Mouse (Mus musculus): ENCODE data around the gene Rassf10.
"Not testable (repeated sequence)": the region's sequence is repeated elsewhere in the genome, so short reads cannot be mapped to it uniquely, and the experiment has no call there.

Rassf10 gene

GRCm38 (mm10) chr7:112953777-112954291 lies at the start of gene Rassf10:
Gene Rassf10, plus strand, starts transcription at chr7:112953962.
- peak; percentile 88 for DNase-seq (ENCODE audit: low spot score)

DNA sequence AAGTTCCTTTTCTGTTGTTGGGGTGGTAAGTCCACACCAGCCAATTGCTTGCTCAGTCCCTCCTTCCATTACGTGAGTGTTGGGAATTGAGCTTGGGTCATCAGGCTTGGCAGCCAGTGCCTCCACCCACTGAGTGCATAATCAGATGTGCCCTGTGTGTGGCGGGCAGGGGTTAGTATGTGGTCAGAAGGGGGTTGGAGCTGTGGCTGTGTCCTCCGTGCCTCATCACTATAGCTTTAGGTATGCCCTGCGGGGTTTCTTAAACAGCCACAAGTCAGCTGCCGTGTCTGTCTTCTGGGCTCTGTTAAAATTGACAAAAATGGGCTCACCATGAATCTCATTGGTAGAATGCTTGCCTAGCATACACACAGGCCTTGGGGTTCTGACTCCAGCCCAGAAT lies 46.9 kb upstream of the Rassf10 start:
- no peak for DNase-seq (ENCODE audit: low spot score)

DNA sequence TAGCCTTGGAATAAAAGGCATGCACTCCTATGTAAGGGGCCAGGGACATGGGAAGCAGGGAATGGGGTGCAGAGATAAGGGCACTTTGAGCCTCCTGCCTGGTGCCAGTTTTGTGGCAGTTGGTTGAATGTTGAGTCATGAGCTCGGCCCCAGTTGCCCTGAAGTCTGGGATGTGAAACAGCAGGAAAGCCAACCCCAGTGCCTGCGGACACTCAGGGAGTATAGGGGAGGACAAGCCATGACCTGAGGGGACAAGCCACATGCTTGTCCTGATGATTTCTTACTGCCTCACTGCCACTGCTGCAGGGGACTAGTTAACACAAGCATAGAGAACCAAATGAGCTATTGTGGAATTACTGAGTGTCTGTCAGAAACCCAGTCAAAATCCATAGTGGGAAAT lies 46.3 kb upstream of the Rassf10 start:
- DNase-seq (ENCODE audit: low spot score) = no peak

DNA sequence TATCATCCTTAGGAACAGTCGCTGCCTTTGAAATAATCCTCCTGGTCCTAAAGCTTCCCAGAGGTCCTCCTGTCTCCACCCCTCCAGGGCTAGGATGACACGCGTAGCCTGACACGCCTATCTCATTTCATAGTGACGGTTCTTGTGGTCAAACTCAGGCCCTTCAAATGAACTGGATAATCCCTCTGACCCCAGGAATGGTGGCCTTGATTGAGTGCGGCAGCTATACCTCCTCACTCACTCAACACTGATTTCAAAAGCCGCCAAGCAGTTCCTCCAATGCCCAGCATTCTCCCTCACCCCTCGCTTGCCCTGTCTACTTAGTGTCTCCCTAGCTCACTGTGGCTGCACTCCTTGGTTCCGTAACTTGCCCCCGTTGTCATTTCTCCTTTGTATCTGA lies 44.6 kb upstream of the Rassf10 start:
- no peak for DNase-seq (ENCODE audit: low spot score)

GRCm38 (mm10) chr7:112912969-112913368 lies 40.8 kb upstream of the Rassf10 start:
- DNase-seq (ENCODE audit: low spot score) = no peak

GRCm38 (mm10) chr7:112915571-112915970 lies 38.2 kb upstream of the Rassf10 start:
- DNase-seq (ENCODE audit: low spot score) = no peak

GRCm38 (mm10) chr7:112917613-112918278 lies 36.0 kb upstream of the Rassf10 start:
- no peak for DNase-seq (ENCODE audit: low spot score)

GRCm38 (mm10) chr7:112918279-112918991 lies 35.3 kb upstream of the Rassf10 start:
- no peak for DNase-seq (ENCODE audit: low spot score)

DNA sequence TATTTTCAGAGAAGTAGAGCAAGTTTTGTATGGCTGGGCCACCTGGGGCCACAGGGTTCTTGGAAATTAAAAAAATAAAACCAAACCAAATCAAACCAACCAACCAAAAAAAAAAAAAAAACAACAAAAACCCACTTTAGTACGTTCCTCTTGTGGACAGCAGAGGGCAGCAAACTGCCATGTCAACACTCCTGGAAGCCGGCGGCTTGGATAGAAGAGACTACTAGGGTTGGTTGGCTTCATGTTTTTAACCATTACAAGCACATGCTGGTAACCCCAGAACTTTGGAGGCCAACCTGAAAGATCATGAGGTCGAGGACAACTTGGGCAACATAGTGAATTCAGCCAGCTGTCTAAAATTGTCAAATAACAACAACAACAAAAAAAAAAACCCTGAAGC lies 33.9 kb upstream of the Rassf10 start:
- peak; percentile 42 for DNase-seq (ENCODE audit: low spot score)

DNA sequence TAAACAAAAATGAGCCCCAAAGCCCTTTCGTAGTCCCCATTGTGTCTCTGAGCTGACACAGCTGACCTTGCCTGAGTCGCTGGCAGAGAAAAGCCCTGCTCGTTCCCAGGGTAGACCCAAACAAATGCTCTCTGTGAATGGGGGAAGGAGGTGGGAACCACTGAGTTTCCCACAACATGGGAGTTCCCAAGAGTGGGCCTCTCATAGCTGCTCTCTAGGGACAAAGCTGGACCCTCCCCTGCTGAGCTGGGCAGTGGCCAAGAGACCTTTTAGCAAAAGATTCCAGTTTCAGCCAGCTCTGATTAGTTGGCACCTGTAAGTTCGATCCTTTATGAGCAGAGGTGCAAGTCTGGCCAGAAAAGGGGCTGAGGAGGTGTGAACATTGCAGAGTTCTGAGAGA lies 31.0 kb upstream of the Rassf10 start:
- DNase-seq (ENCODE audit: low spot score) = no peak

- DNase-seq (ENCODE audit: low spot score) = no peak
Measured at GRCm38 (mm10) chr7:112923712-112924111, 30.1 kb upstream of the Rassf10 start.

DNA sequence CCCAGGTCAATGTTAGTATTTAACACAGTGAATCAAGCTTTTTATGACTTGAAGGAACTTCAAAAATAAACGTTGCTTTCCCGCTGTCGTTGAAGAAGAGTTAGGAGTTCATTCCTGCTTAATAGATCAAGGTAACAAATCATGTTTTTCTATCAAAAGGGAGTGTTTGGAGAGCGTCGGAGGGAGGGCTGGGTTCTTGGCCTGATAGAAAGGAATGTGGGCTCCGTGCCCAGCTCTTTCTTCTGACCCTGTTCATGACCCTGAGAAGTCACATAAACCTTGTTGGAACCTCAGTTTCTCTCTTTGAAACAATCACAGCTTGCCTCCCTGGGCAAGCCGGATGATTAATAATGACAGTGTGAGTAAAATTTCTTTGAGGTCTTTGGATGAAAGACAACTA lies 23.1 kb upstream of the Rassf10 start:
- no peak for DNase-seq (ENCODE audit: low spot score)

DNA sequence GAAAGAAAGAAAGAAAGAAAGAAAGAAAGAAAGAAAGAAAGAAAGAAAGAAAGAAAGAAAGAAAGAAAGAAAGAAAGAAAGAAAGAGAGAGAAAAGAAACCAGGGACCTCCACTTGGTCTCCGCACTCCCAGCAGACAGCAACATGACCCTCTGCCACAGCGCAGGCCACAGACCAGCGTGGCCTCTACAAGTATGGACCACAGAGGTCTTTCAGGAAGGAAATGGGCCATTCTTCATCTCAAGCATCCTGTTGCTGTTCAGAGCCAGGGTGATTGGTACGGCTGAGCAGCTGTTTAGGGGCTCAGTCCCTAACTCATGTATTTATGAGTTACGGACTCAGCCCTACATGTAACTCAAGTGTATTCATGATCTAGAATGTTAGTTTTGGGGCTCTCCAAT lies 17.9 kb upstream of the Rassf10 start:
- not testable (repeated sequence) for DNase-seq (ENCODE audit: low spot score)

GRCm38 (mm10) chr7:112937089-112937488 lies 16.7 kb upstream of the Rassf10 start:
- DNase-seq (ENCODE audit: low spot score) = no peak

- DNase-seq (ENCODE audit: low spot score) = no peak
Measured at GRCm38 (mm10) chr7:112938959-112939358, 14.8 kb upstream of the Rassf10 start.

GRCm38 (mm10) chr7:112942567-112942966 lies 11.2 kb upstream of the Rassf10 start:
- DNase-seq (ENCODE audit: low spot score) = peak; percentile 23

GRCm38 (mm10) chr7:112943056-112943455 lies 10.7 kb upstream of the Rassf10 start:
- DNase-seq (ENCODE audit: low spot score) = no peak

DNA sequence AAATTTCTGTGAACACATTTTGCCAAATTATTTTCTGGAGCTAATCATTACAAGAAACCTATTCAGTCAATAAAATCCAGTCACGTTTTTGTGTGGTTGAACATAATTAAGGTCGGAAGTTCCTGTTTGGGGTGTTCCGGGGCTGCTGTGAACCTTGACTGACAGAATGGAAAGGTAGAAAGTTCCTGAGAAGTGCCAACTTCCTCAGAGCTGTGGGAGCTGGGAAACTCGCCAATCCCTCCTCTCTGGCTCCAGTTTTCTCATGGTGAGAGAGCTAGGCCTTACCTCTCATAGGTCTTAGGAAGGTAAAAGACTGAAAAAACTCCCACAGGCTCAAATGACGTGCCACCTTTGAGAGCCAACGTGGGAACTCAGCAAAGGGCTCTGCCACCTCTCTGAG lies 7.1 kb upstream of the Rassf10 start:
- DNase-seq (ENCODE audit: low spot score) = no peak

DNA sequence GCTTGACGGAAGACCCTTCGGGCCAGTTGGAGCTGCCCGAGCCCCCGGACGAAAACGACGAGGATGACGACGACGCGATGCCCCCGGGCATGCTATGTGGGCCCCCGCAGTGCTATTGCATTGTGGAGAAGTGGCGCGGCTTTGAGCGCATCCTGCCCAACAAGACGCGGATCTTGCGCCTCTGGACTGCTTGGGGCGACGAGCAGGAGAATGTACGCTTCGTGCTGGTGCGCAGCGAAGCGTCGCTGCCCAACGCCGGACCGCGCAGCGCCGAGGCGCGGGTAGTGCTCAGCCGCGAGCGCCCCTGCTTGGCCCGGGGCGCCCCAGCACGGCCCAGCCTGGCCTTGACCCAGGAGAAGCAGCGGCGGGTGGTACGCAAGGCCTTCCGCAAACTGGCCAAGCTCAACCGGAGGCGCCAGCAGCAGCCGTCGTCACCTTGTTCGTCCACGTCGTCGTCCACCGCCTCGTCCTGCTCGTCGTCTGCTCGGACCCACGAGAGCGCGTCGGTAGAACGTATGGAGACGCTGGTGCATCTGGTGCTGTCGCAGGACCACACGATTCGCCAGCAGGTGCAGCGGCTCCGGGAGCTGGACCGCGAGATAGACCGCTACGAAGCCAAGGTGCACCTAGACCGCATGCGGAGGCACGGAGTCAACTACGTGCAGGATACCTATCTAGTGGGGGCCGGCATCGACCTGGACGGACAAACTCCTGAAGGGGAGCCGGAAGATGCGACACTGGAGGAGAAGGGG lies 765 bp downstream of the Rassf10 start:
- DNase-seq (ENCODE audit: low spot score) = no peak

DNA sequence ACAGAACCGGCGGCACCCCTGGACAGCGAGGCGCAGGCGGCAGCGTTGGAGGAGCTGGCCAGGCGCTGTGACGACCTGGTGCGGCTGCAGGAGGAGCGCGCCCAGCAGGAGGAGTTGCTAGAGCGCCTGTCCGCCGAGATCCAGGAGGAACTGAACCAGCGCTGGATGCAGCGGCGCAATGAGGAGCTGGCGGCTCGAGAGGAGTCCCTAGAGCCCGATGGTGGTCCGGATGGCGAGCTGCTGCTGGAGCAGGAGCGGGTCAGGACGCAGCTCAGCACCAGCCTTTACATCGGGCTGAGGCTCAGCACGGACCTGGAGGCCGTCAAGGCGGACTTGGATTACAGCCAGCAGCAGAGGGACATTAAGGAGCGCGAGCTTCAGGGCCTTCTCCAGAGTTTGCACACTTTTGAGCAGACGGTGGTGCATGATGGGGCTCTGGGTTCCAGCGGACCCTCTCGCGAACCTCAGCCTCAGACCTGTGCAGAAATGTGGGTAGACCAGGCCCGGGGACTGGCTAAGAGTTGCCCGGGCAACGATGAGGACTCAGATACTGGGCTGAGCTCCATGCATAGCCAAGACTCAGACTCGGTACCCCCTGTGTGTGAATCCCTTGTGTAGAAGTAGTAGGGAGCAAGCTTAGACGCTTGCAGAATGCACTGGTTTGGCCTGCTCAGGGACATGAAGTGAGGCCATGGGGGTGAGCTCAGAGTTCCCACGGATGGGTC lies 1.5 kb downstream of the Rassf10 start:
- DNase-seq (ENCODE audit: low spot score) = peak; percentile 12

GRCm38 (mm10) chr7:112955955-112956354 lies 2.2 kb downstream of the Rassf10 start:
- no peak for DNase-seq (ENCODE audit: low spot score)

GRCm38 (mm10) chr7:112956961-112957360 lies 3.2 kb downstream of the Rassf10 start:
- DNase-seq (ENCODE audit: low spot score) = no peak
